Mouse (Mus musculus): ENCODE measurements around the gene Rptor.

DNA sequence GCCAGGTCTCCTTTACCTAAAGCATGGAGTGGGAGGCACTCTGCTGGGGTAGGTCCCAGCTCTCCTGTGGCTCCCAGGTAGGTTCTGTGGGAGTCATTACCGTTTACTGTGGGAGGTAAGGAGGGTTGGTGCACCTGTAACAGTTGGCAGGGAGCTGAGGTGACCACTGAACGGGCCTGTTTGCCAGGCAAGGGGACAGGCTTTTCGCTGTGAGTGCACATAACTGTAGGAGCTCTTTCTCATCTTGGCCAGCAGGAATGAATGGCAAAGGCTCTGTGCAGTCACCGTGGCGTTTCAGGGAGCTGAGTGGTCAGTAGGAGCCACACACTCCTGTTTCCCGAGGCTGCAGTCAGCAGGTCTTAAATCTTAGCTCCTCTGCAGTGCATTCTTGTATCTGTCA, 72.8 kb downstream of the Rptor start:
- TF ChIP-seq CTCF (IDR thresholded peaks at IDR 0.05; ENCODE audit: insufficient read depth, low read length), result no peak
- no peak for TF ChIP-seq POLR2A (IDR thresholded peaks at IDR 0.05; ENCODE audit: borderline replicate concordance, extremely low read depth, low read depth, low read length)
